Mouse (Mus musculus) brain, adult 2 months (tissue): ENCODE measurements around the gene Fam3b.

Experiments
- DNase-seq: peaks from one replicate; pipeline ENCODE4 v3.0.0; 2011; ENCODE audit warnings: low read depth, low spot score

Gene Fam3b

DNA sequence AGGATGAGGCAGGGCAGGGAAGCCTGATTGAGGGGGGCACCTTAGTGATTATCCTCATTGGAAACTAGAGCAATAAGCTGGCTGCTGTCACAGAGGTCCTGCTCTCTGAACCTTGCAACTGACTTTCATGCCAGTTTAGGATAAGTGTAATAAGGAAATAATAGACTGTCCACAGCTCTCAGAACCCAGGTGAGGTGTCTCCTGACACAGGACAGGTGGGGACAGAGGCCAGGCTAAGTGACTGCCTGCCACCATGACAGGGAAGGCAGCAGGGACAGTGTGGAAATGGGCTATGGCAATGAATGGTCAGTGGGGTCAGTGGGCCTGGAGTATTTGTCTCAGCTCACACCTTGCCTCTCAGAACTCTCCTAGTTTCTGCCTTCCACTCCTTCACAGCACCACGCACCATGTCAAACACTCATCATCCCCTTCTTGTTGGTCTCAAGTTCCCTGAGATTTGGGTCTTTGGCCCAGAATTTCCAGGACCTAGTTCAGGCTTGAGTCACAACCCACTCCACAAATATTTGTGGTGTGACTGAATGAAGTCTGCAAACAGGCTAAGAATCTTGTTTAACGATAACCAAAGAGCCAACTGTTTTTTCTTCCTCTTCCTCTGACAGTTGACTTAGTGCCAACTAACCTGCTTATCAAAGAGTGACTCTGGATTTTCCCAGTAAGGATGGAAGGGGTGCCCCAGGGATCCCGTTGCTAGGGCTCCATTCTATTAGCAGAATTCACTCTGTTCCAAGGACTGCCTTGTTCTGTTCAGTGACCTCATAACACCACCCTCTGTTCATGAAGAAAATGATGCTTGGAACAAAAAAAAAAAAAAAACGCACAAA, at the start of gene Fam3b:
Gene Fam3b, minus strand, starts transcription at position 718 of the 842 bp plus-strand sequence.
- no peak for DNase-seq

DNA sequence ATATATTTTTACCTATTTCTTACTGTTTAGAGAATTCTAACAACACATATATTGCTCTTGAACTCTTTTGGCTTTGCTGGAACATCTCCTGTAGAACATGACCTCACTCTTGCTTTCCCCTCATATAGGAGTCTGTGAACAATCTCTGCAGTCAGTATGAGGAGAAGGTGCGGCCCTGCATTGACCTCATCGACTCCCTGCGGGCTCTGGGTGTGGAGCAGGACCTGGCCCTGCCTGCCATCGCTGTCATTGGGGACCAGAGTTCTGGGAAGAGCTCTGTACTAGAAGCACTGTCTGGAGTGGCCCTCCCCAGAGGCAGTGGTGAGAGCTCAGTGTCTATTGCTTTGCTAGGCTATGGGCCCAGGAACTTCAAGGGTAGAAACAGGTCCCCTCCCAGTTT, 29.7 kb upstream of the Fam3b start:
- no peak for DNase-seq

DNA sequence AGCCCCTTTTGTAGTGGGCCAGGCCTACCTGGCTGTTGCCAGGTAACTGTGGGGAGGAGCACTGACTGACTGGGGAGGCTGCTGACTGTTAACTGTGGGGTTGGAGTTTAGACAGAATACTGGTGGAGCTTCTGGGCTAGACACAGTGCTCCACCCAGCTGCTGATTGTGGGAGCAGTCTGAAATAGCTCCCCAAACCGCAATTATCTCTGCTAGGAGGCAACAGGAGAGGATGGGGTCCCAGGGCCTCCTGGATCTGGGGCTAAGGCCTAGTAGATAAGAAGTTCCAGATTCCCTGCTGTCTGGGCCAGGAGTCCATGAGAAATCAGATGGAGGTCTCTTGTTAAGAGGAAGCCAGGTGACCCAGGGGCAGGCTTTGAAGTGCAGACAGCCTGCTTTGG, 22.2 kb upstream of the Fam3b start:
- peak; percentile 59 for DNase-seq

DNA sequence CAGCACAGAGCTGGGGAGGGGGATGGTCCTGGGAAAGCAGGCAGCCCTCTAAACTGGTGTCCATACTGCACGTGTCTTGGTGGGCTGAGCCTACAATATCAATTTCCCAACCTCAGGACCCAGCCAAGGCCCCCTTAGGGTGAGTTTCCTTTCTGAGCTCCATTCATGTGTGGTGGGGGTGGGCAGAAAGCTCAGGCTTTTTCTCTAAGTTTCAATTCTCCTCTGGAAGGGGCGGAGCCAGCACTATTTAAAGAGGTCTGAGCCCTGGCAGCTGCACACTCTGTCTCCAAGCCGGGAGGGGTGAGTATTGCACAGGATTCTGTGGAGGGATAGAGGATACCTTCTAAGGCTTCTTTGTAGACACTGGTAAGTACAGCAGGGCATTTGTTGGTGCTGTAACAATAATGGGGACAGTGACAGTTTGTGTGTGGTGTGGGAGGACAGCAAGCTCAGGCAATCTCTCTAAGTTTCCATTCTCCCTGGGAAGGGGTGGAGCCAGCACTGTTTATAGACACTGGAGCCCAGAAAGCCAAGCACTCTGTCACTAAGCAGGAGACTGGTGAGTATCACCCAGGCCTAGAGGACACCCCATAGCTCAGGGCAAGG, 21.3 kb upstream of the Fam3b start:
- DNase-seq = peak; percentile 88

DNA sequence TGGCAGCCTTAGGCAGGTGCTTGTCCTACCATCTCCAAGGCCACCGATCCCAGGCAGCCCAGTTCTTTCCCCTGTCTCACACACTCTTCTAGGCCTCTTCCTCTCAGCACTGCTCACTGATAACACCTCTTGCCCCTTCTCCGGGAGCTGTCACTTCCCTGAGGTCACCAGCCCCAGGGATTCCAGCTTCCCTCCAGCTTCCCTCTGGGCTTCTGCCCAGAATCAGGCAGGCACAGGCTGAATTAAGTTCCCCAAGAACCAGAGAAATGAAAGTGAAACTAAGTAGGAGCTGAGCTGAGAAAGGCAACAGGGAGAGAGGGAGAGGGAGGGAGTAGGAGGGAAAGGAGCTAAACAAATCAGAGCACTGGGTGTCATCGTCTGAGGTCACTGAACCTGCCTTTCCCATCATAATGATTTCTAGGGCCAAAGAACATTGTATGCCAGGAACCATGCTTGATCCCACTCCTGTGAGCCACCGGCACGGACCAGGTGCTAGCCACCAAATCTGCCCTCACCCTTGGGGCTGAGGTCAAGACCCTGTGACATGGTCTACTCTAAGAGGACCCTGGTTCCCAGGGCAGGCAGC, 20.4 kb upstream of the Fam3b start:
- DNase-seq = peak; percentile 87

DNA sequence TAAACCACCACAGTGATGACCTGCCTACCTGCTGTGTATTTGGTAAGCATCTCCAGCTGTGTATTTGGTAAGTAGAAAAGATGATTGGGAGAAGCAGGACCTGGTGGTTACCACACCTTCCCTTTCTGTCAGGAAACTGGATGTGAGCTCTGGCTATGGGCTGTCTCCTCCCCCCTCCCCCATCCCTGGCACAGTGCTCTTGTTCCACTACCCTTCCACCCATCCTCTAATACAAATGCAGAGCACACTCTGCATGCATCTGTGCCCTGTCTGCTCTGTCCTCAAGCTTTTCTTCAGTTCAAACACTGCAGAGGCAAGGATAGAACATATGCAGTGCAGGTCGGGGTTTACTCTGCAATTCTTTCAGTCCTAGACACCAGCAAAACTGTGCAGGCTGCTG, 19.8 kb upstream of the Fam3b start:
- DNase-seq = peak; percentile 44

DNA sequence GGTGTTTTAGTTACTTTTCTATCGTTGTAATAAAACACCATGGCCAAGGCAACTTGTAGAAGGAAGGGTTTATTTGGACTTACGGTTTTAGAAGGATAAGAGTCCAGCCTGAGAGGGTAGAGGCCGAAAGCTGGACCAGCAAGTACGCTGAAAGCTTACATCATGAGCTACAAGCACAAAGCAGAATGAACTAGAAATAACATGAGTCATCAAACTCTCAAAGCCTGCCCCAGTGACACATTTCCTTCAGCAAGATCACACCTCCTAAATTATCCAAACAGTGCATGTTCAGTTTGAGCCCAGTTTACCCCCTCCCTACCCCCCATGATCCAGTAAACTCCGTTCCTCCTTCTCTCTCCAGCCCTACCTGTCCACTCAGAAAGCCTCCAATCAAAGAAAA, 19.1 kb upstream of the Fam3b start:
- DNase-seq = peak; percentile 43

DNA sequence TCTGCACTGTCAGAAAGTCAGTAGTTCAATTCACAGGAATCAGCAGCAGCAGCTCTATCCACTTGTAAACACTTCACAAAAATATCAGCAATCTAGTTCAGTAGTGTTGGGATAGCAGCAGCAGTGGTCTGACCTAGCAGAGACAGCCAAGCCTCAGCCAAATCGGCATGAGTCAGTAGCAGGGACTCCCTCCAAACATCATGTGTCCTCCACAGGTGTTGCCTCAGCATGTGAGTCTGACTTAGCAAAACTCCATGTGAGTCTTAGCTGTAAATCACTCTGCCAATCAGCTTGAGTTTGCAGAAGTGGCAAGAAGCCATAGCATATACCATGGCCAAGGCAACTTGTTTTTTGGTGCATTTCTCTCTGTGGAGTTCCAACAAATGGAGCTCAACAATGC, 18.5 kb upstream of the Fam3b start:
- DNase-seq = peak; percentile 24

DNA sequence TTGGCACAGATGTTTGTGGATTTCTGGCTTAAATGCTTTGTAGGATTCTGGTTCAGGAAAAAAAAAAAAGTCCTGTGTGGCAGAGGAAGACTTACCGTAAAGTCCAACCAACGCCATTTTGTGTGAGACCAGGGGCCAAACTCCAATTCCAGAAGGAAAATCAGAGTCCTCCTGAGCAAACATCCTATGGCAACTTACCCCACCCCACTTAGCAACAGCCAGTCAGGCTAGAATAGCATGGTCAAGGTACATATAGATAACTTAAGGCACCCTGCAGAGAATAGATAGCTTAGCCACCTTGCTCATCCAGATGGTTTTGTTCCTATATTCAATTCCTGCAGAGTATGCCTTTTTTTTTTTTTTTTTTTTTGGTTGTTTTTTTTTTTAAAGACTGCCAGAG, 14.6 kb upstream of the Fam3b start:
- DNase-seq = no peak

DNA sequence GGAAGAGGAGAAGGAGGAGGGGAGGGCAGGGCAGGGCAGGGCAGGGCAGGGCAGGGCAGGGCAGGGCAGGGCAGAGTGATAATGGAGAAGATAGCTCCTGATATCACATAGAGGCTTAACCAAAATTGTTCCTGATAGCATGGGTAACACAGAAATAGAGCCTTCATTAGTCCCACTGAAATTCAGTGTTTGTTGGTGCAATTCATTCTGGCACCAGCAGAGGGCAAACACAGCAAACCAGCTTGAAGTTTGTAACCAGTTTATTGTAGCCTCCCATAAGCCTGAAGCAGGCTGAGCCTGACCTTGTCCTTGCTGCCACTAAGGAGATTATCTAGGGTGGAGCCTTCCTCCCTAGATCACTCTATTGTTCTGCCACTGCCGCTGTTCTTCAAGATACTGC, 8.4 kb upstream of the Fam3b start:
- DNase-seq = peak; percentile 77

DNA sequence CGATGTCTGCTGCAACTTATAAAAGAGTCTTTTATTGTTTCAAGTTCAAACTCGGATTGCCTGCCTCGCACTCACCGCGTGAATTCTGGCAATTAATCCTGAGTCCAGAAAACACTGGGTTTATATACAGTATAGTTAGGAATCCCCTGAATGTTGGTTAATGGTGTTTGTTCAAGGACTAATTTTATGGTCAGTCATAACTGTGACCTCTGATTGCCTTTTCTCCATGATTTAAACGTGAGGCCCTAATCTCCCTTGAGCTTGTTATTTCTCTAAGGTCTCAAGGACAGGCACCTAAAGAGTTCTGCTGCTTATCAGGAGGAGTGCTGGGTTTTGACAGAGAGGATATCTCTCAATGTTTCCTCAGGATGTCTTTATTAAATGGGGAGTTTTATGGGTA, 7.4 kb upstream of the Fam3b start:
- DNase-seq = no peak

DNA sequence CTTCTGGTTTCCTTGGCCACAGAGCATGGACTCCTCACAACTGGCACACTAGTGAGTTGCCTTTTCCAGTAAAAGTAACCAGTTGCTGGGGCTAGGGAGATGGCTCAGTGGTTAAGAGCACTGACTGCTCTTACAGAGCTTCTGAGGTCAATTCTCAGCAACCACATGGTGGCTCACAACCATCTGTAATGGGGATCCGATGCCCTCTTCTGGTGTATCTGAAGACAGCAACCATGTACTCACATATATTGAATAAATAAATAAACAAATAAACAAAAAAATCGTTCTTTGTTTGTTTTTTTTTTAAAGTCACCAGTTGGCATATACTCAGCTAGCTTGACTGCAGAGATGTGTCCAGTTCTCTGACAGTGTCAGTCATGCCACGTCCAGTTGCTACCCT, 1.7 kb upstream of the Fam3b start:
- DNase-seq = no peak

DNA sequence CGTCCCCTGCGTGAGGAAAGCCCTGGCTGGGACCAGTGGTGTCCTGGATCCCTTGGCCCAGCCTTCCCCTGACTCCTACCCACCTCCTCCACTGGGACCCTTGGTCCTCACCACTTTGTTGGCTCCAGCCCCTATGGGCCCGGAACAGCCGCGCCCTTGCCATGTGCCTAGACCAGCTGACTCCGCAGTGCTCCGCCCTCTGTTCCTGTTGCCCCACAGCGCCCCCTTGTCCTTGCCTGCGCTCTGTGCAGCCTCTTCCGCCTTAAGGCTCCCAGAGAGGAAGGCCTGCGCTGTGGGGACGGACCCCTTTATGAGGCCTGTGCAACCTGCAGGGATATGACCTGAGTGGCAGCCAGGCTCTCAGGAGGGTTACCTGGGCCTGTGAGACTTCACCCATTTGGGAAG, 2.3 kb downstream of the Fam3b start:
- DNase-seq = no peak

DNA sequence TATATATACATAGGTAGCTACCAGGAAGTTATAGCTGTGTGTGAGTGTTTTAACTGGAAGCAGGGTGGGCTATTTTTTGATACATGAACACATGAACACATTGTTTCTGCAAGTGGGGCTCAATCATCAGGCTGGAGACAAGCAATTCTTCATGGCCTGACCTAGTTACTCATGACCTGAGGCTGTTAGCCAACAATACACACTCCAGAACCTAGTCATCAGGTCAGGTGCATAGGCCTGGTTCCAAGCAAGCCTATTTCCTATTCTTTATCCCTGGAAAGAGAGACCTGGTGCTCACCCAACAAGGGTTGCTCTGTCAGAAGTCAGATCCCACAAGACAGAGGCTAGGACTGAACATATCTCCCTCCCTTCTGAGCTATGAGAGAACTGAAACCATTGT, 3.1 kb downstream of the Fam3b start:
- no peak for DNase-seq

DNA sequence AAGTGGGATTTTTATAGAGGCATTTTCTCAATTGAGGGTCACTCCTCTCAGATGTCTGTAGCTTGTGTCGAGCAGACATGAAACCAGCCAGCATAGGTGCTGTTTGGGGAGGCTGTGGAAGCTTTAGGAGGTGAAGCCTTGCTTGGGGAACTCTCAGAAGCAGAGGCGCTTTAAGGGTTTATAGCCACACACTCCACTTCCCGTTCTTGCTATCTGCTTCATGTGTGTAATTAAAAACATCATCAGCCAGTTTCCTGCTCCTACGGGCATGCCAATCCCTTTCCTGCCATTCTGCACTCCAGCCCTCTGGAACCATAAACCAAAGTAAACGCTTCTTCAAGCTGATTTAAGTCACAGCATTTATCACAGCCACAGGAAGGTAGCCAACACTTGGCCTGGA, 3.8 kb downstream of the Fam3b start:
- DNase-seq = no peak

DNA sequence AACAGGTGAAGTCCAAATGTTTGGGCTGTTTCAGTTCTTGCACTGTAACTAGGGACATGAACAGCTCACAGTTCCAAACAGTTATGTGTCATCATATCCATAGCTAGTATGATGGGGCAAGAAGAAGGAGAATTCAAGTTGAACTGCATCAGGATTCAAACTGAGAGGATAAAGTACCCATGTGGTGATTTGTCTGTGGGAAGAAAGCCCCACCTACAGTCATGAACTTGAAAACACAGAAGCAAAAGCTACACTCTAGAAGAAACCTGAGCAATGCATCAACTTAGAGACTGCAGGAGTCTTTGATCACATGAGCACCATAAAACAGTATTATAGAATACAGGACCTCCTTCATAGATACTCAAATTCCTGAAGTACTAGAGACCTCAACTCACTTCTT, 6.8 kb downstream of the Fam3b start:
- DNase-seq = no peak

DNA sequence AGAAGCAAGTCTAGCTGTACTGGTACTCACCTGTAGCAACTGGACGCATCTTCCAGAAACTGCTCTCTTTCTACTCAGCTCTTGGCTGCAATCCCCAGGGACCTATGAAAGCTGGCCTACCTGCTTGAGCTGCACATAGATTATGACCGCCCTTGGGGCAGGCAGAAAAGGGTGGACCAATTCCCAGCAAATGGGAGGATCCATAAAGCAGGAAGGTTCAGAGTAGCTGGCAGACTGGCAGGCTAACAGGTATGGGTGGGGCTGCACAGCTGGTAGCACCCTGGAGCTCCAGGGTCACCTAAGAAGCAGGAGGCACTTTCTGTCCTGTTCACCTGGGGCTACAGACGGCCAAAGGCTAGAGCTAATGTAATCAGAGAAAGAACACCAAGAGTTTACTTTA, 9.8 kb downstream of the Fam3b start:
- DNase-seq = no peak

DNA sequence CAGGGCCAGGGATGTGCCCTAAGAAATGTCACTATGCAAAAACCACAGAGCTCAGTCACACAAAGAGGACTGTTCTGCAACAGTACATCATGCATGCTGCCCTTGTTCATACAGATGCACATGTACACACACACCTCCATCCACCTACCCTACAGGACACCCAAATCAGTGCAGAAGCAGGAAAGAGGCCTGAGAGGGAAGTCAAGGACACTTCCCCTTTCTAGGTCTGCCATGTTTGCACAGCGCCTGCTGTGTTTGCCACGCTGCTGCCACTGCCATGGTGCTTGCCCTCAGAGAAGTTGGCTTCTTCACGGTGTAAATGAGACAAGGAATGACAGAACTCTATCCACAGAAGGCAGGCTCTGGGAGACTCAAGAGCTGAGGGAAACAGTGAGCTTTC, 10.8 kb downstream of the Fam3b start:
- no peak for DNase-seq

DNA sequence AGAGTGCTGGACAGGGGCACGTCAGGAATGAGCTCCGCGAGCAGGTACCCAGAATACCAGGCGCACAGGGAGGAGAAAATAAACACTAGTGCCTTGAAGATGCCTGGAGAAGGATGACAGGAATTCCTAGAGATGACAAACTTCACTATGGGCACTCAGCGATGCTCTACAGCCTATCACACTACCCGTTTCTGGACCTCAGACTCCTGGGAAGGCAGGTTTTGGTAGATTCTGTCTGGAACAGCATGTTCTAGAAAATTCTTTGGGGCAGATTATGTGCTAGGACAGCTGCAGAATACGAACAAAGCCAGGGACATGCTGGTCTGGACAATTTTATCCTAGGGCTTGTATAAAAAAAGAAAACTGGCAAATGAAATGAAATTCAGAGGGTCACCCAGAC, 13.7 kb downstream of the Fam3b start:
- no peak for DNase-seq

DNA sequence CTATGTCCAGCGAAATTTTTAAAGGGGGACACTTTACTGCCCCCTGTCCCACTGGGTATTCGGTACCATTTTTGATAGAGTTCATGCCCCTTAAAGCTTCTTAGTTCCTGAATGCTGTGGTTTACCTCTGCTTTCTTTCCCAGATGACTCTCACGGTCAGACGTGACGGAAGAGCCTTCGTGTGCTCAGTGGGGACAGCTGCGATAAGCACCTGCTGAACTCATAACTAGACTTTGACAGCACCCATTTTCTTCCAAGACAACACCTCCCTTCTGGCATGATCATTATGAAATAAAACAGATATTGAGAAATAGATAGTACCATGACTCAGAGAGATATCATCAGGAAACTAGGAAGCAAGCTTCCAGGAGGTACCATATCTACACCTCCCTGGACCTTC, 15.2 kb downstream of the Fam3b start:
- DNase-seq = no peak

DNA sequence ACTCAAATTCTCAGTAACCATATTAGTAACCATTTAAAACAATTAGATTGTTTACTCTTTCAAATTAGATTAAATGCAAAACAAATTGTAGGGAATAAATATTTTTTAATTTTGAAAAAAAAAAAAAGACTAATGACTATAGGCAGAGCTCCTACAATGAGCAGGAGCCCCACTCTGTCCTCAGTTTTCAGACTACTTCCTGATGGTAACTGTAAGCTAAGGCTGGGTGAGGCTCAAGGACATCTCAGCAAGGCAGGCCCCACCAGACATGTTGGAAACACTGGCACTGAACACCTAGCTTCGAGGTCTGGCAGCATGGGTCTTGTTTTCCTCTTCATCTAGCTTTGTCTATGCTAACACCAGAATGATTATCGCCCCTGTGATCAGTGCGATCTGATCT, 16.5 kb downstream of the Fam3b start:
- no peak for DNase-seq

DNA sequence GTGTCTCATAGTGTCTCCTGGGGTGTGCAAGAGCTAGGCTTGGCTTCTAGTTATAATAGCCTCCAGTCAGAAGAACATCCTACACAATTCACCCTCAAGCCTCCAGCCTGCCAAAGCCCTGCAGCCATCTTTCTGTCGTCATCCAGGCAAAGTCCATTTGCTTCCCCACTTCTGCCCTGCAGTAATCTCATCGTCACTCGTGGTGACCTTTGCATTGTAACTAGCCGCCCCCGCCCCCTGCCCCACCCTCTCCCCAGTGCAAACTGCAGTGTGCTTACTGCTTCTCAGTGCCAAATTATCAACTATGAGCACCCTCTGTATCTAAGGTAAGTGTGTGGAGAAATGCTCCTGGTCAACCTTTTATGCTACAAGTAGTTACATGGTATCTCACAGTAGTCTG, 16.9 kb downstream of the Fam3b start:
- DNase-seq = no peak

DNA sequence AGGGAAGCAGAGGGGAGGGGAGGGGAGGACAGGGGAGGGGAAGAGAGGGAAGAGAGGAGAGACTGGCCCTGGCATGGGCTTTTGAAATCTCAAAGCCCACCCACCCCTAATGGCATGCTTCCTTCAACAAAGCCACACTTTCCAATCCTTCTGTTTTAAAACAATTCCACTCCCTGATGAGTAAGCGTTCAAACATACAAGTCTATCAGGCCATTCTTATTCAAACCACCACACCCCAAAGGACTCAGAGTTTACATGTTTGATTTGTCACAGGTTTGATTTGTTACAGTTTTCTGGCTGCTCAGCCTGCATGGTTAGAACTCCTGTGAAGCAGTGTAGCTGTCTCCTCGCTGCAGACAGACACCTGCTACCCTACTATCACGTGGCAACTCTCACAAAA, 18.6 kb downstream of the Fam3b start:
- DNase-seq = no peak
